Mouse (Mus musculus): Measurements from ENCODE around the gene Arid4a. TPM values are rescaled to one million over a fixed set of nuclear protein-coding genes. Genes with fewer than 3 reads are reported as not detected.
A peak's percentile ranks its signal among the peaks of the same experiment; 100 is the strongest.

Gene Arid4a
- total RNA-seq (2021): 10 to 100 TPM; 32.4 to 34.5 TPM
- long read RNA-seq, experiment 1, full-length matches to known transcripts: 2 of 22 reads
- long read RNA-seq, experiment 1, partial matches to known transcripts: 1 of 22 reads
- long read RNA-seq, experiment 1, other reads (novel, unspliced or antisense): 19 of 22 reads
- long read RNA-seq, experiment 2, full-length matches to known transcripts: 2 of 25 reads
- long read RNA-seq, experiment 2, partial matches to known transcripts: 4 of 25 reads
- long read RNA-seq, experiment 2, other reads (novel, unspliced or antisense): 19 of 25 reads

DNA sequence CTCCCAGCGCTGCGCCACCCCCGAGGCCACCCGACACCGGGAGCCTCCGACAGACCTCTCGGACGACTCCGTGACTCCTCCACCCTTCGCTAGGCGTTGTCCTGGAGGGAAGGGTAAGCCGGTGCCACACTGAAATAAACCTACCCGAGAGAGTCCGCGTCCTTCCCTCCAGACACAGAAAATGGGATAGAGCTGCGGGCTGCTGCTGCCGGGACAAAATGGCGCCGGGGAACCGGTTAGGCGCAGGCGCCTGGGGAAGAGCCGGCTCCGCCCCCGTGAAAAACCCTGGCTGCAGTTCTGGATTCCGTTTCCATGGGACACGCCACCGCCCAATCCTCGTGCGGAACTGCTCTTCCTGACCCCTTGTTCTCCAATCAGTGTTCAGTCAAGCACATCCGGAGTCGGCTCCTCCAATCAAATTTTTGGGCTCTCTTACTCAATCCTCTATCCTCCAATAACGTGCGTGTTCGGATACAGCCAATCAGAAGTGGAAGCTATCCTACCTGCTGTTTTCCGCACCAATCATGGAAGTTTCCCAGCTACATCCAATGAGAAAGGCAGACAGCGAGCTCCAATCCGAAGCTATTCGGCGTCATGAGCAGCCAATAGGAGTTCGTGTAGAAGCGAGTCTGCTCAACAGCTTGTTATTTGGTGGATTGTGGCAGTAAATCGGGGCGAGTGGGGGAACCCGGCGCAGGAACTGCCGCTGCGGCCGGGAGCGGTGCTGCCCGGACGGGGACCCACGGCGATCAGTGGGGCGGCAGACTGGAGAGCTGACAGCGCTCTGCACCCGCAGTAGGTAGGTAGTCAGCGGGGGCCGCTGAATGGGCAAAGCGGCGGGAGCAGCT lies at the start of gene Arid4a:
Arid4a (plus strand) TSS at position 628 of the 848 bp plus-strand sequence.
- intact Hi-C loops (cut with DNase I): loop anchor here (5.0 kb wide), 1 partner anchor 48 kb away; no protein-coding TSS in a partner anchor

DNA sequence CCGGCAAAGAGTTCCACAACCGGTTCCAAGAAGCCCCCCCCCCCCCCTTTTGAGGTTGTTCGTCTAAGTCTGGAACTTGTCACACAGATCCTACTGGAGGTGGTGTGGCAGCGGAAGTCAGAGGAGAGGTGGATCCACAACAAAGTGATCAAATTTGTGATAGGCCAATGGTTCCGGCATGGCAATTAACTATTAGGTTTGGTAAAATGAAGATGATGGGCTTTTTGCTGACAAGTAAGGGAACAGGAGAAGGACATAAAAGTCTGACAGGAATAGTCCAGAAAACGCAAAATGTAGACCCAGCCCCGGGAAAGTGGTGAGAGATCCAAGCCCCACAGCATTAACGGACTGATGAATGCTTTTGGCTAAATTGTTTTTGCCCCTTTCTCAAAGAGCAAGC lies 48.2 kb upstream of the Arid4a start:
- DNase-seq (ENCODE audit: low spot score in 2 of 2): no peak
- intact Hi-C loops (cut with DNase I): loop anchor here (5.0 kb wide), 2 partner anchors 50 to 80 kb away; partner anchors contain the start of gene Arid4a

More for the DNA sequence above, at the start of gene Arid4a:
- DNase-seq (ENCODE audit: low spot score in 2 of 2): peak; percentile 98 to 100

DNA sequence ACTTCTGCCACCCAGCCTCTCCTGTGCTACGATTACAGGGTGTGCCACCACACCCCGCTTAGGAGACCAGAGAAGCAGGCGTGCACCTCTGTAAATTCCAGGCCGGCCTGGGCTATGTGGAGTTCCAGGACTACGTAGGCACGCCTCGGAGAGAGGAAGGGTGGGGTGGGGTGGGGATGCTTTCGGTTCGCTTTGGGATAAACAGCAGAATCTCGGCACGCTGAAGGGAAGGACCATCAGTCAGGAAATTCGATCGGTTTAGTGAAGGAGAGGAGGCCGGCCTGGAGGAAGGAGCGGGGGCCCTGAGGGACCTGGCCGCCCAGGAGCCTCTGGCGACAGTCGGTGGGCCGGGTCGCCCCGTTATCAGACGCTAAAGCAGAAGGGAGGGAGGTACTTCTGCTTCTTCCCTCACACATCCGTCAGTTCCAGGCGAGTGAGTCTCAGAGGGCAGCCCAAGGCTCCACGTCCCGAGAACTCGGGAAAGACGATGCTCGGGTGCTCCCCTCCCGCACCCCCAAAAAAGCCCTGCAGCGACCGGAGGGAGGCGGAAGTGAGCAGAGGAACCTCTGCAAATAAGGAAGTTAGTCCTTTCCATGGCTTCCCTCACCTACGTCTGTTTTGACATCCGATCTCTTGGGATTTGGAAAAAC lies 47.5 kb upstream of the Arid4a start:
- intact Hi-C loops (cut with DNase I): loop anchor here (5.0 kb wide), 2 partner anchors 49 to 79 kb away; partner anchors contain the start of gene Arid4a
- DNase-seq (ENCODE audit: low spot score in 2 of 2): peak; percentile 75 to 83

- intact Hi-C loops (cut with DNase I): loop anchor here (5.0 kb wide), 2 partner anchors 48 to 78 kb away; partner anchors contain the start of gene Arid4a
- peak; percentile 93 to 94 for DNase-seq (ENCODE audit: low spot score in 2 of 2)
These were observed 46.9 kb upstream of the Arid4a start for GRCm38 (mm10) chr12:70968791-70969307.

DNA sequence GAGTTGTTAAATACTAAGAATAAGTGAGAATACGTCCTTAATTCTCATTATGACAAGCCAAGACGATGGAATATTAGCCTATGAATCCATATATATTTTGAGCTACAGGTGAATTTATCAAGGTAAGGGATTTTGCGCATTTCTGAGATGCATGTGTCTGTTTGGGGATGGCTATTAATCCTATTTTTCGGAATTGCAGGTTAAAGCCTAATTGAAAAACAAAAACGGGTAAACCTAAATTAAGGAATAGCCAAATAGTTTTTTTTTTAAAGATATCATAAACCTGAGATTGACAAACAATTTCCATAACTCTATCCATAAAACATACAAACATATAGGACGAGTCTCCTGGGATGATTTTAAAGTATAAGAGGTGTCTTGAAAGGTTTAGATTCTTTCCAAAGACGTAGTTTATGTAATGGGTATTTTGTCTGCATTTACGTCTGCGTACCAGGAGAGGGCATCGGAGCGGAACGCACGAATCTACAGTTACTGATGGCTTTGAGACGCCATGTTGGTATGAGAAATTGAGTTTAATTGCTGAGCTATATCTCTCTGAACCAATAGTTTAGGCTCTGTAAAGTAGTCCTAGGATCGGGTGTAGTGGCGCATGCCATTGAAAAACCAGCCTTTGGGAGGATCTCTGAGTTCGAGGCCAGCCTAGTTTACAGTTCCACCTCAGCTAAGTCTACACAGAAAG lies 46.2 kb upstream of the Arid4a start:
- intact Hi-C loops (cut with DNase I): loop anchor here (5.0 kb wide), 2 partner anchors 48 to 78 kb away; partner anchors contain the start of gene Arid4a
- peak; percentile 65 to 83 for DNase-seq (ENCODE audit: low spot score in 2 of 2)

GRCm38 (mm10) chr12:70973831-70974230 lies 42.0 kb upstream of the Arid4a start:
- no peak for DNase-seq (ENCODE audit: low spot score in 2 of 2)
- intact Hi-C loops (cut with DNase I): no loop called here

GRCm38 (mm10) chr12:70974441-70975266 lies 41.1 kb upstream of the Arid4a start, which contains the start of gene Psma3:
Psma3 (plus strand) TSS chr12:70974621.
- peak; percentile 92 to 95 for DNase-seq (ENCODE audit: low spot score in 2 of 2)
- intact Hi-C loops (cut with DNase I): no loop called here

GRCm38 (mm10) chr12:70975406-70975805 lies 40.4 kb upstream of the Arid4a start:
- intact Hi-C loops (cut with DNase I): no loop called here
- DNase-seq (ENCODE audit: low spot score in 2 of 2): no peak

- intact Hi-C loops (cut with DNase I): no loop called here
- no peak for DNase-seq (ENCODE audit: low spot score in 2 of 2)
These were observed 39.9 kb upstream of the Arid4a start for GRCm38 (mm10) chr12:70975891-70976290.

GRCm38 (mm10) chr12:70978345-70978744 lies 37.4 kb upstream of the Arid4a start:
- DNase-seq (ENCODE audit: low spot score in 2 of 2): no peak
- intact Hi-C loops (cut with DNase I): no loop called here

DNA sequence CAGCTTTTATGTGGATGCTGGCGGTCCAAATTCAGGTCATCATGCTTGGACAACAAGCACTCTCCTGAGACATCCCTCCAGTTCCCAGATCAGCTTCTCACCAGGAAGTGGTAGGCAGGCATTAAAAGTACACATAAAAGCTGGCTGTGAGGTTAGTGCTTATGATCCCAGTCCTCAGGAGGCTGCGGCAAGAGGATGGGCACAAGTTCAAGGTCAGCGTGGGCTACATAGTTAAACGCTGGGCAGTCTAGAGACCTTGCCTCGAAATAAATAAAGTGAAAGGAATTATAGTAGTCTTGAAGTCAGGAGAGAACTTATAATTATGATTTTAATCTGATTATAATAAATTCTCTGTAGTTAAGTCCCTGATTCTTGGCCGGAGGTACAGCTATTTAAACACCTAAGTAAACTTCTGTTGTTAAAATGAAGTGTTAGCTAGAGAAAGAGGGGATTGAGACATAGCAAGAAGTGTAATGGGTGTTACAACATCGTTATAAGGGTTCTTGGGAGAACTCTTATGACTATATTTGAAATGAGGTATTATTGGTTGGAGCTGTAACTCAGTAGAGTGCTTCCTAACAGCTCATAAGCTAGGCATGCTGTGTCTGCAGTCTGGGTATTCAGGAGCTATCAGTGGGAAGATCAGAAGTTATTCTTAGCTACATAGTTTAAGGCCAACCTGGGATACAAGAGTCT lies 30.8 kb upstream of the Arid4a start:
- intact Hi-C loops (cut with DNase I): loop anchor here (5.0 kb wide), 1 partner anchor 33 kb away; no protein-coding TSS in a partner anchor

GRCm38 (mm10) chr12:70997225-70997624 lies 18.6 kb upstream of the Arid4a start:
- intact Hi-C loops (cut with DNase I): no loop called here
- no peak for DNase-seq (ENCODE audit: low spot score in 2 of 2)

More for the DNA sequence above, 30.8 kb upstream of the Arid4a start:
- no peak for DNase-seq (ENCODE audit: low spot score in 2 of 2)

GRCm38 (mm10) chr12:70999423-70999903 lies 16.3 kb upstream of the Arid4a start:
- intact Hi-C loops (cut with DNase I): no loop called here
- peak in 1 of 2 experiments; percentile 36 for DNase-seq (ENCODE audit: low spot score in 2 of 2)

GRCm38 (mm10) chr12:71000344-71000743 lies 15.4 kb upstream of the Arid4a start:
- intact Hi-C loops (cut with DNase I): no loop called here

DNA sequence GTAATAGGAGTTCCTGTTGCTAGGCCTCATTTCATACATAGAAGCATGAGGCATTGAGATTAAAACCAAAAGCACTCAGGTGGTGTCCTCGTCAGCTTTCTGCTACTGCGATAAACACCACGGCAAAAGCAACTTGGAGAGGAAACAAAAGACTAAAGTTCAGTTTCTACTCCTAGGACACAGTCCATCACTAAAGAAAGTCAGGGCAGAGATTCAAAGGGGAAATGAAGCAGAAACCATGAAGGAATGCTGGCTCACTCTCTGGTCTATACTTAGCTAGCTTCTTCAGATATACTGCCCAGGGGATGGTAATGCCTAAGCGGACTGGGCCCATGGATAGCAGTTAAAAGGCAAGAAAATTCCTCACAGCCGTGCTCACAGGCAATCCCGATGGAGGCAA lies 14.3 kb upstream of the Arid4a start:
- intact Hi-C loops (cut with DNase I): no loop called here

More at GRCm38 (mm10) chr12:71000344-71000743, 15.4 kb upstream of the Arid4a start:
- no peak for DNase-seq (ENCODE audit: low spot score in 2 of 2)

DNA sequence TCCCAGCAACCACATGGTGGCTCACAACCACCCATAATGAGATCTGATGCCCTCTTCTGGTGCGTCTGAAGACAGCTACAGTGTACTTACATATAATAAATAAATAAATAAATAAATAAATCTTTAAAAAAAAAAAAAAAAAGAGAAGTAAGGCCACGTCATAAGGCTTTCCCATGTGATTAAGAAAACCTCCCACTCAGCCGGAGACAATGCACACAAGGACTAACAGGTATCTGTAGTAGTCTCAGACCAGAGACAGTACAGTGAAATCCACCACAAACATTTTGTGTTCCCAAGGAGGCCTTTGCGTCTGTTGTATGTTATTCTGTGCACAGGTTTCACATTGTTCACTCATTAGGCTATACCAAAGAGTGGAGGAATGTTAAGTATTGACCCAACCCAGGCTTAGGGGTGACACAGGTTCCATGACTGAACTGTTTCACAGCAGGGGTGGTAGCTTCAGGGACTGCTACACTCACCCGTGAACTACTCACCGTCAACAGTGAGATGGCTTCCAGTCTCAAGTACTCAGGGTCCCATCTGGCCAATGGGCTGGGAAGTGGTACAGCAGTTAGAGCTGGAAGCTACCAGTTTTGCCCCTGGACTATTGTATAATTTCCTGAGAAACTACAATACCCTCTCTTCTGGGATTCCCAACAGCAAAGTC lies 11.9 kb upstream of the Arid4a start:
- no peak for DNase-seq (ENCODE audit: low spot score in 2 of 2)
- intact Hi-C loops (cut with DNase I): no loop called here

More for the DNA sequence above, 14.3 kb upstream of the Arid4a start:
- no peak for DNase-seq (ENCODE audit: low spot score in 2 of 2)

GRCm38 (mm10) chr12:71006141-71006540 lies 9.6 kb upstream of the Arid4a start:
- intact Hi-C loops (cut with DNase I): no loop called here
- no peak for DNase-seq (ENCODE audit: low spot score in 2 of 2)
